Mouse (Mus musculus) adrenal gland (tissue): ENCODE measurements at regions not wholly inside any gene's neighbourhood (a gene's known extent, or its start where the extent isn't known, plus 50 kb on each side); places are given as distances from the start of the nearest gene placed in this dataset.

Experiments used
- intact Hi-C: fragments of 180-260 bp; cut with DNase I; formaldehyde crosslinking; loops from one replicate; pipeline ENCODE4 v1.15.1; 2025

DNA sequence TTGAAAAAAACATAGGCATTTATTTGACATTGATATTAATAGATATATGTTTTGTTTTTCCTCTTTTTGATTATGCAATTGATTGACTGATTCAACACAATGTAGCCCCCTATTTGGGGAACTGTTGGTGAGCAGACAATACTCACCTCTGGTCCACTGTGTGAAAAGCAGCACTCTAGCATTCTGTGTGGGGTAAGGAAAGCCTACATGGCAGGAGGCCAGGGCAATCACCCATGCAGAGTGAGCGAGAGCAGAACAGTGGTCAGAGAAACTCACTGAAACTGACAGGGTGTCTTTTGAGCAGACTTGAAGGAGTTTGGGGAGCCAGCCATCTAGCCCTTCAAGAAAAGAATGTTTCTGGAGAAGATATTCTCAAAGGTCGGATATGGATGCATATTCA lies 73.2 kb upstream of the Azi2 start:
- intact Hi-C loops: loop anchor here (2.0 kb wide), 1 partner anchor 64 kb away; no protein-coding TSS in a partner anchor

DNA sequence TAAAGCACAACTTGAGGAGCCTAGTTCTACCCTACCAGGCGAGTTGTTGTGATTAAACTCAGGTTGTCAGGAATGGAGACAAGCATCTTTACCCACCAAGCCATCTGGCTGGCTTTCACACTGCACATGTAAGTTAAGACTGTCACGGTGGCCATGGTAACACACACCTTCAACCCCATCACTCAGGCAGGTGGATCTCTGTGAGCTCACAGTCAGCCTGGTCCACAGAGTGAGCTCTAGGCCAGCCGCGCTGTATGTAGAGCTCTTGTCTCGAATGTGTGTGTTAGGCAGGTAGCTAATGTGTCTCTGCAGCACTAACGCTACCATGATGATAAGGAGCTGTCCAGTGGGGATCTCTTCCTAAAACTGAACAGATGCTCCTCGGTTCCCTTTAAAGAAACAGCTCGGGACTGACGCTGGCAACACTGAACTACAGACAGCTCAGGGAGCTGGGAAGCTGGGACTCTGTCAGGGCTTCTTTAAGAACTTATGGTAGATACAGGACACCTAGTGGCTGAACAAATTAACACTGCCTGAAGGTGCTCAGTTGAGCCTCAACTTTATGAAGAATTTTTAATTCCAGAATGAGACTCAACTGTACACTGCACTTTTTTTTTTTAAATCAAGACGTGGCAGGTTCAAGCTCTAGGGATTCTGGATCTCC lies 73.8 kb upstream of the Azi2 start:
- intact Hi-C loops: loop anchor here (2.0 kb wide), 1 partner anchor 64 kb away; no protein-coding TSS in a partner anchor

DNA sequence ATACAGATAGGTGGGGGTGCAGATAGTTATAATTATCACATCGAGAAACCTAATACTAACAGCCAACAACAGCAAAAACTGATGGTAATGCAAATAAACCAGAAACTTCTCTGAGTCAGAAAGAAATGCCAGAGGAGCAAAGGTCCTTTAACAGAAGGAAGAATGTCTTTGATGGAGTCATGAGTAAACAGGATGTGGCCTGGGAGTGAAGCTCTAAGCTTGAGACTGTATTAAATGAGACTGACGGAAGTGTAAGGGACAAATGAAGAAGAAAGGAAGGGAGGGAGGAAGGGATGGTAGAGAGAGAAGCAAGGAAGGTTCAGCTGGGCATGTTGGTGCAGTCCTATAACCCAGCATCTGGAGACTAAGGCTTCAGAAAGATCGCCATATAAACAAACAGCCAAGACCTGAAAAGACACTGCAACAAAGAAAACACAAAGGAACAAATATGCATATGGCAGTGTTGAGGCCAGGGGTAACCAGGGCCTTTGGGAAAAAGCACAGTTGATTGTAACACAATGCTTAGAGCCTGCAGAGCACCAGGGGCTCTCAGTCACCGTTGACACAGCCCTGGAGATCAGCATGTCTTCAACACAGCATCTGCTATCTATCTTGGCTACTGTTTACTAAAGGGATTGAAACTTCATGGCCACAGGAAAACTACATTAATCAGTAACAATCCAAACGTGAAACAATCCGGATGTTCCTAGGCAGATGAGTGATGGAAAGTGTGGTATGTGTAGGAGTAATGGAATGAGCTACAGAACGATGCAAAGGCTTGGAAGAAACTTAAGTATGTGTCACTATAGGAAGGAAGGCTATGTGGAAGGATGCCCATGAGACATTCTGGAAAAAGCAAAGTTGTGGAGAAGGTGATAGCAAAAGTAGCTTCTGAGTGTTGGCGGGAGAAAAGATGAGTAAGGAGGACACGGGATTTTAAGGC lies 77.9 kb upstream of the Azi2 start:
- intact Hi-C loops: no loop called here

DNA sequence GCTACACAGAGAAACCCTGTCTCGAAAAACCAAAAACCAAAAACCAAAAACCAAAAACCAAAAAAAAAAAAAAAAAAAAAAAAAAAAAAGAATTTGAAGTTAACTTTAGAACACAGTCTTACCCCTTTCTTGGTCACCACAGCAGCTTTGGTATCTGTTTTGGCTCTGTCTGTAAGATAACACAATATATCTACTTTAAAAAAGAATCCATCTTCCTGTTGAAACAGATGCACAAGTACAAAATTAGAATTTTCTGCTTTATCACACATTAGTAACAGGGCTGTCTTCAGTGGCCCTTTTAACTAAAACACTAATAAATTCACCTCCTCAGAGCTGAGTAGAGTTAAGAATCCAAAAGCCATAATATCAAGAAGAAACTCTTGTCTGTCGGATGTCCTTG lies 80.5 kb upstream of the Azi2 start:
- intact Hi-C loops: no loop called here

DNA sequence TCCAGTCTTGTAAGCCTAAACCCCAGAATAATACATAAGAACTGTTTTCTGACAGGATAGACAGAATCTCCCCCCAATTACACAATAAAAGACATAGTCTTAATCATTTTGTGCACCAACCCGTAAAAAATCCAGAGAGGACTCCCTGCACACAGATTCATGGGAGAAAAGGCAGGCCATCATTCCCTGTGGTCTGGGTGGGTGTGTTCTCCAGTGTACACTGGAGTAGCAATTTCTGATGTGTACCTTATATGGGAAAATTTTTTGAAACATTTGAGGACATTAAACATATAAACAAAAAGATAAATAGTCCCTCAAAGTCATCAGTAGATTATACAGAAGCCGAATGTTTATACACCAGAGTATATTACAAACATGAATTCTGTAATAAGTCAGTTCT lies 83.1 kb upstream of the Azi2 start:
- intact Hi-C loops: no loop called here

DNA sequence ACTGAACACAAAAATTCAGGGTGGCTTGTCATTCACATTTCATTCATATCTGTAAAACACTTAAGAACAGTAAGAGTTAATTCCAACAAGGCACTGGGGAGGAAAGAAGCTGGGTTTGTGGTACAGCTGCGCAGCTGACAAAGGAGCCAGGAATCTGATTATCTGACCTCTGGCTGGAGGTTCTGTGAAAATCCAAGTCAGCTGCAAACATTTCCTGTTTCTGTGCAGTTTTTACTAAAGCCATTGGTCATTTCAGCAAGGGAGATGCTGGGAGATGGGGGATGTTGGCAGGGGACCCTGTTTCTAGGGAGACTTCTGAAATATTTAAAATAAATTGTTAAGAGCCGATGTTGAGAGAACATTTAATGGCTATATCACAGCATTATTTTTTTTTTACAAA lies 83.6 kb upstream of the Azi2 start:
- intact Hi-C loops: no loop called here

DNA sequence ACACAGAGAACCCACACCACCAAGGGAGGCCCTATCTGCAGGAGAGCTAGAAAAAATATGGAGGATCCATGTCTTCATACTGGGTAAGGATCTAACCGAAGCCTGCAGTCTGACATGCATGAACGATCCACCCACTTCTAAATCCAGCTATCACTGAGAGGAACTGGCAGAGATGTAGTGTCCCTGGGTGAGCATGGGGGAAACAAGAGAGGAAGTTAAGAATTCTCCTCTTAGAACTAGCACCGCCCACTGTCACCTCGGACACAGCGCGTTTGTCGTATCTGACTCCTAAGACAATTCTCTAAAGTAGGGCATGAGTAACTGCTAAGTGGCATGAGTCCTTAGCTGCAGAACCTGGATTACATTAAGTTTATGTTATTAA lies 112.8 kb upstream of the Azi2 start:
- intact Hi-C loops: no loop called here

DNA sequence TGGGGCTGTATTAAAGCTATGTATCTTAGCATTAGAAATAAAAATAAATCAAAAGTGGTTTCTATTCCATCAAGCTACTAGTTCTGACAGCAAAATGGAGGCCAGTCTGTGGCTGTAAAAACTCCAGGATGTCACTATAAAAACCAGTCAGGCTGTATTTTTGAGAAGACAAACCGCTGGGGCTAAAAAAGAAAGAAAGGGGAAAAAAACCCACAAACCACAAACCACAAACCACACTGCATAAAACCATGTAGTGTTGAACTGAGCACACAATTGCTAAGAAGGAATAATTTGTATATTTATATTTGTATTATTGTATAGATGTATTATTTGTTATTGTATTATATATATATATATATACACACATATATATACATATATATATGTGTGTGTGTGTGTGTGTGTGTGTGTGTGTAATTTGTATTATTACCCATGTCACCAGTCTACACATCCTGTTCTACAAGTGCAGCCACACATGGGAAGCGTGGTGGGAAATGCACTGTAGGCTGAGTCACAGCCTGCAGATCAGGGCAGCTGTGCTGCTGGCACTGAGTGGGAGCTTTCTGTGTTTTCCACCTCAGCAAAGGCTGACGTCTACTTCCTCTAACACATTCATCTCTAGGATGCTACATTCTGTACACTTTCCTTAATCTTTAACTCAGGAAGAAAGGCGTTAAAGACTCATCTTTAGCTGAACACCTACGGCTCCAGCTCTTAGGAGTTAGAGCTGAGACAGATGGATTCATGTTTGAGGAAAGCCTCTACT lies 113.4 kb upstream of the Azi2 start:
- intact Hi-C loops: no loop called here

DNA sequence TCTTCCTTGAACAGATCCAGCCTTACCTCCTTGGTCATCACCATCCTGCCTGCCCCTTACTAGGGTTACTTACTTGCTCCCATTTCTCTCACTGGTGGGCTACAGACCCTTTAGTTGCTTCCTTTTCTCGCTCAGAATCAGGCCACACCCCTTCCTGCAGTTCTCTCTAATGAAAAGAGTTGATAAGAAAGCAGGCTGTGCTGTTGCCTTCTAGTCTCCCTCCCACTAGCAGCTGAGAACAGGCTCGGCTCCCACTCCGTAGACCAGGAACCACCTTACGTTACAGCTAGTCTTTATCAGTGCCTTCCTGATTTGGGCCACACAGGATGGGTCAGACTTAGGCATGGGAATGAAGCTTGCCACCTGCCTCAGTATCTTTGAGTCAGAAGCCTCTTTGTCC lies 117.3 kb upstream of the Azi2 start:
- intact Hi-C loops: no loop called here

DNA sequence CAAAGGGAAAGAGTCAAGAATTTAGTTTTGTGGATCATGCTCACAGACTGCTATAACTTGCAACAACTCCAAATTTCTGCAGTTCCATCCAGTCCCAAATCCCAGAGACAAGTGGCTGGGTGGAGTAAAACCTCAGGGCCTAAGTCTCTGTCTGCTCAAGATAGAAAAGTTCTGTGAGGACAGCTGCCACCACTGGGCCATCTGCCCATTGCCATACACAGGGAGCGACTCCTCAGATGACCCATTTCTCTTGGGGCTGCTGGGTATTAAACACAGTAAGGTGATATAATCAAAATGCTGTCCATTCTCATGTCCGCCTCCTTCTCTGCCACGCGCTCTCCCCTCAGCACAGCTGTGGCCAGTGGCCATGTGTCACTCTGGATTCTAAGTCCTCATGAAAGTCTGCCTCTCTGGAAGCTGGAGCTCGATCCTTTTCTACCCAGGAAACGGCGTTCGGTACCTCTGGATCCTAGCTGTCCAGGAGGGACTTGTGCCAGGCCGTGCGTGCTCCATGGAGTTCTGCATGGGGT lies 132.3 kb upstream of the Azi2 start:
- intact Hi-C loops: no loop called here

DNA sequence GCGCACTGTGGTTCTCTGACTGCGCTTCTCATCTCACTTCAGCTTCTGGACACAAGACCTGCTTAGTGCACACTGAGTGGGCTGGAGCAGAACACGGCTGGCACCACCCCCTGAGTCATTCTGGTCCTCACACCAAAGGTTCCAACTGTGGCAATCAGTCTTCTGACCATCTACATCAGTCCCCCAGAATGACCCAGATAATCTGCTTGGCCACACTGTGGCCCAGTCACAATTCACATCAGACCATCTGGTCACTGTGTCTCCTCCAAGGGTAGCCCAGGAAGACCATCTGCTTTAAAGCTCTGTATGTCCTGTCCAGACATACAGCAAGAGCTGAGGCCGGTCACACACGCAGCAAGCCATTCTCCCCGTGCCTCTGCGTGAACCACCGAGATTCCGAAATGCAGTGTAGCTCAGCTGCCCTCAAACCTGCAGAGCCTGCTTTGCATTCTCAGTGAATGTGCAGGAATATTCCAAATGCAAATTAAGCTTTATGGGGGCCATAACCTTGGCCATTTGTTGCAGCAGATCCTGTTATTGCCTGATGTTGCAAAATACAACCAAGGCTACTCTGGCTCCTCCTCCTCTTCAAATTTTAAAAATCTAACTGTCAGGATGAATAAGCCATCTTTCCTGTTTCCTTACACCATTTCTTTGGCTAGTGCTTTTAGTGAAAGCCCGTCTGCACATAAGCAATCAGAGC lies 135.1 kb upstream of the Azi2 start:
- intact Hi-C loops: no loop called here

DNA sequence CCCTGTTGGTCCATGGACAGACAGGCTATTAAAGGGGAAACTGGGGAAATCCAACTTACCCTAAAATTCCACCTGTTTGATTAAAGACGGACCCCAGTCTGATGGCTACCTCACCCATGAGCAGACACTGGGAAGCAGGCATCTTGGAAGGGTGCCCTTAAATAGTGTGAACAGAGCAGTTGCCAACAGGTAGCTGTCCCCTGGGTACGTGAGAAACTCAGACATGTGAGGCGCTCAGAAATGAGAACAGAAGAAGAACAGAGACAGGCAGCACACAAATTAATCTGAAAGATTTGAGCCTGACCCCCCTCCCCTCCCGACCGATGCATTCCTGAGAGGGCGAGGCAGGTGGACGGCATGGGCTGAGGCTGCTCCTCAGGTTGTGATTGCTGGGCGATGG lies 135.7 kb upstream of the Azi2 start:
- intact Hi-C loops: no loop called here

DNA sequence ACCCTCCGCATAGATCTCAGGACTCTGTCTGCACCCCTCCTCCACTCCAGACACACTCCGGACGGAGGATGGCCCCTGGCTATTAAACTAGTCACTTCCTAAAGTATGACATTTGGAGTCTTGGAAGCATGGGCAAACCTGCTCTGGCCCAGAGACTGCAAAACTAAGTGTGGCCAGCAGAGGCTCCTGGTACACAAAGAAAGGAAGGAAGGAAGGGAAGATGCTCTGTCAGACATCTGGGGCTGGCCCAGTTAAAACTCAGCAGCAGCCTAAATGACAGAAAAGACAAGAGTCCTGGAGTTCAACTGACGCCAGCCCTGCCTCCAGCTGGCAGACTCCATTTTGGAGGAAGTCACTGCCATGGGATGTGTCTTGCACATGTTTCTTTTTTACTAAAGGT lies 137.3 kb upstream of the Azi2 start:
- intact Hi-C loops: loop anchor here (2.0 kb wide), 1 partner anchor 64 kb away; no protein-coding TSS in a partner anchor

DNA sequence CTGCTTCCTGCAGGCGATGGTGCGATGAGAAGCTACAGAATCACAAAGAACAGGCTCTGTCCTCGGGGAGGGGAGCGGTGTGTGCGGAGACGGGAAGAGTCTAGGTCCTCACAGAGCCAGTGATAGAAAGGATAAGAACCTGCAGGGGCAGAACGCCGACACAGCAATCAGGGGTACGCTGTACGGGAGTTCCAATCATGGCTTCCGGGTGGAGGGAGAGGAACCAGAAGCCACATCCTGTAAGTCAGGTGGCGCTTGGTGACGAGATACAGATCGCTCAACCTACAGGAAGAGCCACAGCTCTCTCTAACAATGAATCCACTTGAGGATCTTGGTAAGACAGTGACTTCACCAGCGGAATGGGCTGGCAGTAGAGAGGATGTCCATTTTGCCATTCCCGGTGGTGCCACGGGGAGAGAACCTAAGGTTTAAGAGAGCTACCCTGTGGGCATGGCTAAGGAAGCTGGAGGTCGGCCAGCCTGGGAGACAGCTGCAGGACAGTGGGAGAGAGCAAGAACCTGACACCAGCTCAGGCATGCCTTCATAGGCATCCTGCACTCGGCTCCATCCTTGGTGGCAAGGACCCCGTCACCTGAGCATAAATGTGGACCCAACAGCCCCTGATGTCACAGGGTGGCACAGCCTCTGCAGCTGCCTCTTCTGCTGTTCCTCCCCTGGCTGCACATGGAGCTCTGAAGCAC lies 137.9 kb upstream of the Azi2 start:
- intact Hi-C loops: loop anchor here (2.0 kb wide), 1 partner anchor 64 kb away; no protein-coding TSS in a partner anchor

DNA sequence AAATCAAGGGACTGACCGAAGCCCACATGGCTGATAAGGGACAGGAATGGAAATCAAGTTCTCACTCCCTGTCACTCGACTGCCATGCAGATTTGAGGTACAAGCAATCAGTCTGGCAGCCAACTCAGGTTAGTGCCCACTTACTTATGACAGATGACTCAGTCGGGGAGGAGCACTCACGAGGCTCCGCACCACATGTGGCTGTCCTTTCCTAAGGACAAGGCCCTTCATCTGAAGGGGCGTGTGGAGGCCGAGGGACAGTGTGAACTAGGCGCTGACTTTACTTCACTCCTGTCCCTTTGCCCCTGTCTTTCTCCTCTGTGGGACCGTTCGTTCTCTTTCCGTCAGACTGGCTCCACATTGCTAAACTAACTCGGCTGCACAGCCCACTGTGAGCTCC lies 139.7 kb upstream of the Azi2 start:
- intact Hi-C loops: no loop called here

DNA sequence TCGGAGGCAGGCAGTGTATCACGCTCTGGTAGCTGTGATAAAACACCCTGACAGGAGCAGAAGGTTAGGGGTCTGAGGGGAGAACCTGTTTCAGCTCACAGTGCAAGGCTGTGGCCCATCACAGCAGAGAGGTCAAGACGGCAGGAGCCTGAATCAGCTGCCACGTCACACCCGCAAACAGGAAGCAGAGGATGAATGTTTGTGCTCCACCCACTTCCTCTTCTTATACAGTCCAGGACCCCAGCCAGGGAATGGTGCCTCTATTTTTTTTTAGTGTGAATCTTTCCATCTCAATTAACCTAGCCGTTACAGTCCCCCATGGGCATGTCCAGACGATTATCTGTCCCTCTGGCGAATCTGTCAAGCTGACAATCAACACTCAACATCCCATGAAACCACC lies 143.8 kb upstream of the Azi2 start:
- intact Hi-C loops: no loop called here

DNA sequence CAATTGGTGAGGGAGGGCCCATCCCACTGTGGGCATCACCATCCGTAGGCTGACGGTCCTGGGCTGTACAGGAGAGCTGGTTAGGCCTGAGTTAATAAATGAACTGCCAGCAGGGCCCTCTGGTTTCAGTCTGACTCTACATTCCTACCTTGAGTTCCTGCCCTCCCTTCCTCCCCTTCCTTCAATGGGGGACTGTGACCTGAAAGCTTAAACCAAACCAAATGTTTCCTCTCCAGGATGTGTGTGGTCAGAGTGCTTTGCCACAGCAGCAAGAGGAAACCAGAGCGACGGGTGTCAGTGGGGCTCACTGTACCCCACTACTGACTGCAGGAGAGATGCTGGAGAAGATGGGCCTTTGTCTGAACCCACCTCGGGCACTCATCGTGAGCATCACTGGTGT lies 147.7 kb upstream of the Azi2 start:
- intact Hi-C loops: no loop called here

DNA sequence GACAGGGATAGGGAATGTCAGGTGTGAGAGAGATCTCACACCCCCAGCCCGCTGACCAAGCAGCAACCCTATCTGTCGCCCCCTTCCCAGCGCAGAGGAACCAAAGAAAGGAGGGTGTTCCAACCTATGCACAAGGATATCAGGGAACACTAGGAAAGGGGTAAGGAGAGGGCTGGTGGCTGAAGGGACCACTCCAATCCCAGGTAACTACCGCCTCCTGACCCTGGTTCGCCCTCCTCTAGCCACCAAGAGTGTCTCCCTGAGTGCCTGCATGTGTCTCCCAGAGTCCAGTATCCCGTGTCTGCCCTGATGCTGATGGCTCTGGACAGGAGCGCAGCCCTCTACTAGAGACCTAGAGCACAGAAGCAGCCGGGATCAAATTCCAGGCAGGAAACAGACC lies 167.1 kb upstream of the Azi2 start:
- intact Hi-C loops: no loop called here

DNA sequence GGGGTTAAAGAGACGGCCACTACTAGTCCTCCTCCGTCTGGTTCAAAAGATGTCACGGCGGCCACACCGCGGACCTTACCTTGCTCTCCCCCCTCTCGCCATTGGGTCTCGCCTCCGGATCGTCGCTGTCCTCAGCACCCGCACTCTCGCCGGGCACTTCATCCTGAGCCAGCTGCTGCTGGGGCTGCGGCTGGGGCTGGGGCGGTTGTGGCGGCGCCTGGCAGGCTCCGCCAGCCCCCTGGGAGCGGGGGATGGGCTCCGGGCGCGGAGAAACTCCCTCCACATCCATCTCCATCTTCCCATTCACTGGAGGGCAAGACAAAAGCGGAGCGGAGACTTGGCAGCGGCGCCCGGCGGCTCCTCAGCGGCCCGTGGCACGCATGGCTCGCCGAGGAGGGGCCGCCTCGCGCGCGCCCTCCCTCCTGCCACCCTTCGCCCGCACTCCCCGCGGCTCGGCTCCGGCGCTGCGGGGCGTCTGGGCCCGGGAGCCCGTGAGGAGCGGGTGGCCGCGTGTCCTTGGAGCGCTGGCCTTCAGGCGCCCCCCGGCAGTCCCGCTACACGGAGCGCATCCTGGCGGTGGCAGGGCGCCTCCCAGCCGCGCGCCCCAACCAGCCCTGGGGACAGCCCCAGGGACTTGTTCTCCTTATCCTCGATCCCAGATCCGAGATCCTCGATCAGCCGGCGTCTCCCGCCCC lies 167.8 kb upstream of the Azi2 start:
- intact Hi-C loops: no loop called here

DNA sequence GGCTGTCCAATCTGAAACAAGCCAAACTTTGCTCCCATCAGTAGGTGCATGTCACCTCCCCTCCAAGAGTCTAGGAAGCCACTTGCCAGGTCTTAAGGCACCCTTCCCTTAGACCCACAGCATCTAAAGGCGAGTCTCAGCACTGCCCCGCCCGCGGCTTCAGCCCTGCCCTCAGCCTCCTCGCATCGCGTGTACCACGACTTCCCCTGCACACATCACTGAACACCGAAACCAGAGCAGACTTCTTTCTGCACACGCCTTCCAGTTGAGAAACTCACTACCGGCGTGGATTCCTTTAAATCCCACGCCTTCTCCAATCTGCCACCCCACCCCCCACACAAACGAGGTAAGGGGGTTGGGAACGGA lies 168.3 kb upstream of the Azi2 start:
- intact Hi-C loops: no loop called here
